Mouse (Mus musculus) myocyte (in vitro differentiated cells): Measurements from ENCODE around the gene Gfy.

Source experiments
- E2F4 ChIP-seq: IDR thresholded peaks from one replicate; pipeline ENCODE4 v1.6.1; 2011; ENCODE audit warnings: mild to moderate bottlenecking, control low read depth, moderate library complexity; ENCODE audit not compliant: insufficient read depth
- MAX ChIP-seq: IDR thresholded peaks from one replicate; pipeline ENCODE4 v1.6.1; 2011; ENCODE audit warnings: low read depth, mild to moderate bottlenecking, control low read depth
- MYOD1 ChIP-seq, 3 experiments: IDR thresholded peaks; one replicate each; pipeline ENCODE4 v1.6.1; 2011; ENCODE audit warnings: control low read depth in 2 of 3, low read depth in 2 of 3, mild to moderate bottlenecking in 2 of 3, moderate library complexity in 1 of 3; ENCODE audit not compliant: insufficient read length in 2 of 3, control insufficient read depth in 1 of 3
- MYOG ChIP-seq, 3 experiments: IDR thresholded peaks; one replicate each; pipeline ENCODE4 v1.6.1; 2011; ENCODE audit warnings: control low read depth in 2 of 3, low read depth in 2 of 3, mild to moderate bottlenecking in 2 of 3; ENCODE audit not compliant: insufficient read length in 2 of 3, control insufficient read depth in 1 of 3, insufficient read depth in 1 of 3
- POLR2A ChIP-seq: IDR thresholded peaks from one replicate; pipeline ENCODE4 v1.6.1; 2011; ENCODE audit warnings: low read depth, mild to moderate bottlenecking, control low read depth, moderate library complexity; ENCODE audit not compliant: insufficient read length
- POLR2AphosphoS2 ChIP-seq: IDR thresholded peaks from one replicate; pipeline ENCODE4 v1.6.1; 2011; ENCODE audit warnings: low read depth, control low read depth; ENCODE audit not compliant: insufficient read length
- REST ChIP-seq: IDR thresholded peaks from one replicate; pipeline ENCODE4 v1.6.1; 2011; ENCODE audit warnings: mild to moderate bottlenecking, control low read depth, moderate library complexity; ENCODE audit not compliant: insufficient read depth, insufficient read length
- SRF ChIP-seq: IDR thresholded peaks from one replicate; pipeline ENCODE4 v1.6.1; 2011; ENCODE audit warnings: low read depth; ENCODE audit not compliant: control insufficient read depth, insufficient read length
- TCF12 ChIP-seq: IDR thresholded peaks from one replicate; pipeline ENCODE4 v1.6.1; 2011; ENCODE audit warnings: mild to moderate bottlenecking, control low read depth; ENCODE audit not compliant: poor library complexity, insufficient read depth, severe bottlenecking
- TCF3 ChIP-seq: IDR thresholded peaks from one replicate; pipeline ENCODE4 v1.6.1; 2011; ENCODE audit warnings: low read depth, control low read depth; ENCODE audit not compliant: insufficient read length
- USF1 ChIP-seq: IDR thresholded peaks from one replicate; pipeline ENCODE4 v1.6.1; 2011; ENCODE audit warnings: low read depth, mild to moderate bottlenecking, control low read depth, moderate library complexity

- TF ChIP-seq E2F4 = no peak
- peak; percentile 57 for TF ChIP-seq POLR2A
- peak in 1 of 3 experiments; percentile 33 for TF ChIP-seq MYOG (IDR thresholded peaks at IDR 0.05; ENCODE audit: control insufficient read depth in 1 of 3, insufficient read depth in 1 of 3, insufficient read length in 2 of 3, low read depth in 2 of 3)
- TF ChIP-seq SRF = no peak
- no peak for TF ChIP-seq TCF12
- no peak for TF ChIP-seq USF1
- TF ChIP-seq MAX = no peak
- no peak for TF ChIP-seq MYOD1 (IDR thresholded peaks at IDR 0.05; ENCODE audit: control insufficient read depth in 1 of 3, insufficient read length in 2 of 3, low read depth in 2 of 3)
- peak; percentile 29 for TF ChIP-seq POLR2AphosphoS2
- TF ChIP-seq REST = no peak
- TF ChIP-seq TCF3 = no peak
These were observed 43.3 kb downstream of the Gfy start, which contains the start of the genes Gm45713 and Flt3l for GRCm38 (mm10) chr7:45135993-45136567.
